Mouse (Mus musculus) brain, embryonic 14.5 days (tissue): ENCODE data around the gene Slc16a9. TPM values are rescaled to one million over a fixed set of nuclear protein-coding genes. Genes with fewer than 3 reads are reported as not detected.

Experiments
- DNase-seq: peaks from one replicate; pipeline ENCODE4 v3.0.0-alpha.2; 2011; ENCODE audit warnings: low read depth
- CTCF ChIP-seq: fragments of 200-500 bp; IDR thresholded peaks from 2 replicates; pipeline ENCODE4 v1.5.1; 2012; ENCODE audit warnings: inconsistent platforms, mild to moderate bottlenecking, moderate library complexity, borderline replicate concordance; ENCODE audit not compliant: insufficient read depth, insufficient read length; ENCODE audit errors: extremely low read depth
- POLR2A ChIP-seq: fragments of 200-500 bp; IDR thresholded peaks from 2 replicates; pipeline ENCODE4 v1.6.1; 2012; ENCODE audit warnings: mild to moderate bottlenecking, inconsistent platforms, borderline replicate concordance; ENCODE audit not compliant: poor library complexity, insufficient read depth, insufficient read length, severe bottlenecking; ENCODE audit errors: extremely low read depth
- polyA plus RNA-seq: library from polyadenylated mRNA; depleted of rRNA; stranded (reverse); fragments of >200 nt; gene quantifications from 2 replicates; pipeline ENCODE4 v1.2.3, GENCODE M21; 2012

The Slc16a9 gene
- polyA plus RNA-seq, 1 experiment = 2.4 TPM

DNA sequence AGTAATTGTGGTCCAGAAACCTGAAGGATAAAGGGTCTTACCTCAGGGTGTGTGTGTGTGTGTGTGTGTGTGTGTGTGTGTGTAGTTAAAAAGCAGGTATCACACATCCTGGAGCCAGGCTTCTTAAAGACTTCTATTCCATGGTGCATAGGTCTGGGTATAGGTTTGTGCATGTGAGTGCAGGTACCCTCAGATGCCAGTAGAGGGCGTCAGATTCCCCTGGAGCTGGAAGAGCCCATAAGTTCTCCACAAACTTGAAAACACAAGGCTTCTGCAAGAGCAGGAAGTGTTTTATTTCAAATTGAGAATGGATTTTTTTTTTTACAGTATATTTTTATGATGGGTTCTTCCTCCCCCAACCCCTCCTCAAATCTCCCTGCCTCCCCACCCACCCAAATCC lies 31.8 kb downstream of the Slc16a9 start:
- TF ChIP-seq CTCF (no peak; the same call in 1 of the 2 replicates), POLR2A (no peak)
- DNase-seq = no peak

DNA sequence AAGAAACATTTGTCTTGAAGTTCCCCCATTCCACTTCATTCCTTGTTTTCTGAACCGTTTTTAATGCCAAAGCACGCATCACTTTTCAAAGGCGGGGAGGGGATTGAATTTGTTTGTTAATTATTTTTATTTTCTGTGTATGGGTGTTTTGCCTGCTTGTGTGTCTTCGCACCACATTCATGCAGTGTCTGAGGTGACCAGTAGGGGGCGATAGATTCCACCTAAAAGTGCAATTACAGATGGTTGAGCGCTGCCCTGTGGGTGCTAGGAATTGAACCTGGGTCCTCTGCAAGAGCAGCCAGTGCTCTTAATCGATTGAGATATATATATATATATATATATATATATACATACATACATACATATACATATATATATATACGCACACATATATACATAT lies 34.4 kb downstream of the Slc16a9 start:
- TF ChIP-seq POLR2A (no peak), CTCF (peak; percentile 44; the same call in 1 of the 2 replicates)

DNA sequence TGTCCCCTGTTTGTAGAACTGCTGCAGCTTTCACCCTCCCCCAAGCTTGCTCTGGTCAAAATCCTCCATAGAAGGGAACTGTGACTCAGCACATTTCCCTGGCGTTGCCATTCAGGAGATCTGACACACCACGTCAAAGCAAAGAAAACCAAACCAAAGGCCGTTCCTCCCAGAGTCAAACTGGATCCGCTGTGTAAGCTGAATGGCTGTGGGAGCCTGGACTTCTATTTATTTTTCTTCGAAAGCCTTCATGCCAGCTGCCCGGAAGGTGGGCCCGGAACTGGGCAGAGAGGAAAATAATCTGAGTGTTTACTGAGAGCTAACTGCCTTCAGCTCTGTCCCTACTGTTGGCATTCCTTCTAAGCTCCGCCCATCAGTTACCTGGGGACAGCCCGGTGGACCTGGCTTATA lies 42.9 kb downstream of the Slc16a9 start:
- TF ChIP-seq POLR2A = no peak
- TF ChIP-seq CTCF = no peak
- peak; percentile 73 for DNase-seq

More for the DNA sequence above, 34.4 kb downstream of the Slc16a9 start:
- DNase-seq = no peak

DNA sequence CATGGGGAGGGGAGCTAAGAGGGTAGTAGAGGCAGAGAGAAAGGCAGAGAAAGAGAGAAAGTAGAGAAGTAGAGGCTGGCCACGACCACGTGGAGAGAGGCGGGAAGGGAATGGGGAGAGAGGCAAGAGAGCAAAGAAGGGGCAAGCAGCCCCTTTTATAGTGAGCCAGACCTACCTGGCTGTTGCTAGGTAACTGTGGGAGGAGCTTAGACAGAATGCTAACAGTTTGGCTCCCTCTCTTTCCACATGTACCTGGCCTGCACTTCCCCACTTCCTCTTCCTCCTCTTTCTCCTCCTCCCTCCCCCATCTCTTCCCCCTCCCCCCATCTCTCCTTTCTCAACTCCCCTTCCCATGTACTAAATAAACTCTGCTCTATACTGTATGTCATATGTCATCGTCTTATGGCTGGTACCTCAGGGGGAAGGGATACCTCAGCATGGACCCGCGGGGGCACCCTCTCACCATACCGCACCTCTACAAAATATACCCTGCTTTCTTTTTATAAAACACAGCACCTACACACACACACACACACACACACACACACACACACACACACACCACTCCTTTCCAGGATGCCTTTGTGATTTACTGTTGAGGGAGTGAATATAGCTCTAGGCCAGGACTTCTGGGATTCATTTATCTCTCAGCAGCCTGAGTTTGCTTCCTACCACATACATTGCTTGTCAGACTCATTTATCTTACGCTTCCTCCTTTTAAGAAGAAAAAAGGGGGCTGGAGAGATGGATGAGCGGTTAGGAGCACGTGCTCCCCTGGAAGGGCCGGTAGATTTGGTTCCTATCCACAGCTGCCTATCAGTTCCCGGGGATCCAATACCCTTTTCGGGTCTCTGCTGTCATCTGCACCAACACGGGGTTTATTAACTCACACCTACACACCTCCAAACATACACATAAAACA lies 43.8 kb downstream of the Slc16a9 start:
- DNase-seq = no peak
- TF ChIP-seq CTCF (no peak), POLR2A (no peak)

DNA sequence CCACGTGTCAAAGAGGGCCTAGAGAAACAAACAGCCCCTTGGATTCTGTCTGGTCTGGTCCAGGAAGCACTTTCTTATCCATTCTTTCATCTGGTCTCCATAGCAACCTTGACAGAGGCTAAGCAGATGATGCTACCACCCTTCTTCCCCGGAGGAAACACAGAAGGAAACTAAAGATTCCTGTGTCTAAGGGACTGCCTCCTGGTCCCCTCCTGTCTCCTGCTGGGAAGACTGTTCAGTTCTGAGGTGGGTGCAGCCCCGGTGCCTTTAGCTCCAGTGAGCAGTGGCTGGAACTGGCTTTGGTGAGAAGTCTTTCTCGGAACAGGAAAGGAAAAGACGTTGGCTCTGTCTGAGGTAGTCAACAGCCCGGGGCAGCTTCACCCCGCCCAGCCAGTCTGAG lies 47.1 kb downstream of the Slc16a9 start:
- no peak for TF ChIP-seq CTCF
- no peak for TF ChIP-seq POLR2A
- peak; percentile 70 for DNase-seq

DNA sequence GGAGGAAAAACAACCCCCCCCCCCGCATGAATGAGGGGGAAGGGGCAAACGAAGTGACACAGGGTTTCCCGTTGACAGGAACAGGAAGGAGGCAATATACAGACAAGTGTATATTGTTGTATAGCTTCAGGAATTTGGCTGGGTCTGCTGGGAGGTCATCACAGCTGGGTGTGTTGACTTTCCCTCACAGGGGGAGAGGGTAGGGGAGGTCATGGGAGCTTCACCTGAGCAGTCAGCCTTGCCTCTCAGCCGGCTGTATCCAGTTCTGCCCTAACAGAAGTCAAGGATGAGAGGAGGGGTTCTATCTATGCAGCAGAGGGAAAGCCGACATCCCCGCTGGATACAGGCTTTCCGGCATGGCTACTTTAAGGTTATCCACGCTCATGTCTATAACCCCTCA lies 49.2 kb downstream of the Slc16a9 start:
- no peak for TF ChIP-seq CTCF
- no peak for TF ChIP-seq POLR2A
- DNase-seq = no peak

DNA sequence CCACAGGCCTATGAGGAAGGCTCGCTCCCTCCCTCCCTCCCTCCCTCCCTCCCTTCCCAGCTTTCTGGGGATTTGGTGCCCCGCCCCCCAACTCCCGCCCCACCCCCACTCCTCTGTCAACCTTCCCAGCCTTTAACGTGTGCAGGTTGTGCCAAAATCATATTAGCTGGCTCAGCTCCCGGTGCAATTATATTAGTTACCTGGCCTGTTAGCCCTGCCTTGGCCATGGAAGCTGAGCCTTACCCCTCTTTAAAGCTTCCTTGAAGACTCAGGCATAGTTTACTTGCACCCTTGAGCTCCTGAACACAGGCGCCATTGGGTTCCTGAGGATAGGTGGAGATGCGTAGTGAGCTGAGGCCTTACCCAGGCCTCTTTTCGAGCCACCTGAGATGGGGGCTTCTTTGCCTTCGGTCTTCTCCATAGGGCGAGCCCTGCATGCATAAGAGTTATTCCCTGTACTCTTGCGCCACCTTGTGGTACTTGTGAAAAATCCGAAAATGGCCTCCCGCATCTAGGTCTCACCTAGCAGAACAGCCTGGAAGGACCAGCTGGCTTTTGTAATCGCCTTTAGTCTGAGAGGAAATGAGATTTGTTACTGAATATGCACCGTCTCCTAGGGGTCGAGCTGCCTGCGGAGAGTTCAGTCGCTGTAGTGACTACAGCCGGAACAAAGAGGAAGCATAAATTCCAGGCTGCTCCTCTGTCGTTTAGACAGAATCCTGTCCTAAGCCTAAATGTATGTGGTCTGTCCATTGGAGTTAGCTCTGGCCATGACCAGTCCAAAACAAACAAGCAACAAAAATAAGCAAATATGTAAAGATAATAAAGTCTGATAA lies 51.8 kb downstream of the Slc16a9 start:
- TF ChIP-seq CTCF (peak; percentile 89), POLR2A (no peak)
- DNase-seq = peak; percentile 95

DNA sequence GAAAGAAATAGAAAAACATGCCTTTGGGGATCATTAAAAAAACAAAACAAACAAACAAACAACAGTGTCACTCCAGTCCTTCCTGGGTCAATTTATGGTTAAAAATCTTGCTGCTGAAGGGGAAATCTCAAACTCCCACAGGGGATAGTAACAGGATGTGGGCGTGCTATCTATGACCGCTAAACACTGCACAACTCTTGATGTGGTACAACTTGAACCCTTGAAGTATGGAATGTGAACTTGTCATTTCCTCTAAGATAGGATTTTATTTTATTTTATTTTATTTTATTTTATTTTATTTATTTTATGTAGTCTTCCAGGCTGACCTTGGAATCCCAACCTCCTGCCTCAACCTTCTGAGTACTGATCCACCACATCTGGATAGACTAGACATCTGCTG lies 54.2 kb downstream of the Slc16a9 start:
- DNase-seq = no peak

DNA sequence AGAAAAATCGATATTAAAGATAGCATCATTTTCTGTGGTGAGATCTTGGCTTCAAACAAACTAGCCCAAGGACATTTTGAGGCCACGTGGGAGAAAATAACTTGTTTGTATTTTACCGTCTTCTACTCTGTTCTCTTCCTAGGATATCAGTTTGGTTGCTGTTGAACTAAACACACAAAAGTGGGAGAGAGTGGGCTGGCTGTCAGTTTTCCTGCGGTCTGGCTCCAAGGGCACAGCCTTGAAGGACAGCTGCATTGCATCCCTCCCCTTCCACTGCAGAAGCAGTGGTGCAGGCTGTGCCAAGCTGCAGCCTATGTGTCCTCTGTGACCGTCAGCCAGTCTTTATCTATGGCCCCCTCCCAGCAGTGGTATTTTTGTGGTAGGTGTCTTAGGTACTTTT lies 54.8 kb downstream of the Slc16a9 start:
- peak; percentile 12 for DNase-seq
- no peak for TF ChIP-seq POLR2A
- TF ChIP-seq CTCF = no peak

More for the DNA sequence above, 54.2 kb downstream of the Slc16a9 start:
- TF ChIP-seq POLR2A (no peak), CTCF (no peak)

DNA sequence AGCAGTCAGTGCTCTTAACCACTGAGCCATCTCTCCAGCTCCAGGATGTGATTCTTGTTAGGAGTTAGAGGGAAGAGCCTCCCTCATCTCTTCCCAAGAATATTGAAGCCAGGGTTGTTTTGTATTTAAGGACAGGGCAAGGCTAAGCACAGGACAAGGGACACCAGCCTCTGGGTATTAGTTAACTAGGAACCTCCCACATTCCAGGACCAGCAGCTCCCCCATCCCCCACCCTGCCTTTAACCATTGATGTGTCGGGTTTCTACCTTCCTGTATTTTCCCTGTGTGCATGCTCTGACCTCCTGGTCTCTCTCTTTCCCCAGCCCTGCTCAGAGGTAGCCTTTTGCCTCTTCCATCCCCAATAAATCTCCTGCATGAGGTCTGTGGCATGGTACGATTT lies 56.3 kb downstream of the Slc16a9 start:
- no peak for DNase-seq
- TF ChIP-seq CTCF (no peak), POLR2A (no peak)

DNA sequence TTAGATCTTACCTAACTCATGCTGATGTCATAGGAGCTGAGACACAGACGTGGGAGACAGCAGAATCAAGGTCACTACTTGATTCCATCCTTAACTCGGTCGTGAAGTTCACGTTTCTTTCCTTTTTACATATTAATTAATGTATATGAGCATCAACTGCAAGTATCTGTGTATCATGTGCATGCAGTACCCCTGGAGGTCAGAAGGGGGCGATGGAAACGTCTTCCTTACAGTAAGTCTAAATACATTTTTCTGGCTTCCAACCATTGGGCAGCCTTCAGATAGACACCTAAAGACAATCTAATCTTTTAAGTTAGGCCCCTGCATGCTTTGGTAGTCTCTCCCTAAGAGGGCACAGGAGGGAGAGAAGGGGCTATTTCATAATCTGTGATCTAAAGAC lies 58.3 kb downstream of the Slc16a9 start:
- peak; percentile 11 for DNase-seq
- TF ChIP-seq POLR2A (no peak), CTCF (peak; percentile 42; the same call in 1 of the 2 replicates)
